Mouse (Mus musculus) cerebellum, adult 2 months (tissue): ENCODE results near the gene Papolb.

Experiments used
- CTCF ChIP-seq: fragments of 200-500 bp; IDR thresholded peaks from 2 replicates; pipeline ENCODE4 v1.5.1; 2011; ENCODE audit warnings: low read depth, mild to moderate bottlenecking, control low read depth, low read length, moderate library complexity, borderline replicate concordance; ENCODE audit not compliant: insufficient read depth
- POLR2A ChIP-seq: fragments of 200-500 bp; IDR thresholded peaks from 2 replicates; pipeline ENCODE4 v1.6.1; 2011; ENCODE audit warnings: low read length, control low read depth, borderline replicate concordance; ENCODE audit not compliant: insufficient read depth

DNA sequence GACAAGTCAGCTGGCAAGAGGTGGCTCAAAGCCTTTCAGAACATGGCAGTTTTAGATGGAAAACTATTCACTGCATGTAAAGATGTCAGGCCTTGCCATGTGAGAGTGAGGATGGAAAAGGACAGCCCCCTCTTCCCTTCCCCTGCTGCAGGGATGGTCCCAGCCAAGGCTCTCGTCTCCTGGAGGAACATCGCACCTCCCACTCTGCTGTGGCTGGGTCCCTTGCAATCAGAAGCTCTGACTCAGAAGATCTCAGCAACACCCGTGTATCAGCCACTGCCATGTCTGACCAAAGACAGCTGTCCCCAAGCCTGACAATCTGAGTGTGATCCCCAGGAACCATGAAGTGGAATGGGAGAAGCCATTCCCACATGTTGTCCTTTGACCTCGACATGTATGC lies 17.8 kb downstream of the Papolb start:
- TF ChIP-seq CTCF: no peak
- no peak for TF ChIP-seq POLR2A
